Mouse (Mus musculus): ENCODE measurements at regions not wholly inside any gene's neighbourhood (a gene's known extent, or its start where the extent isn't known, plus 50 kb on each side); places are given as distances from the start of the nearest gene placed in this dataset.

DNA sequence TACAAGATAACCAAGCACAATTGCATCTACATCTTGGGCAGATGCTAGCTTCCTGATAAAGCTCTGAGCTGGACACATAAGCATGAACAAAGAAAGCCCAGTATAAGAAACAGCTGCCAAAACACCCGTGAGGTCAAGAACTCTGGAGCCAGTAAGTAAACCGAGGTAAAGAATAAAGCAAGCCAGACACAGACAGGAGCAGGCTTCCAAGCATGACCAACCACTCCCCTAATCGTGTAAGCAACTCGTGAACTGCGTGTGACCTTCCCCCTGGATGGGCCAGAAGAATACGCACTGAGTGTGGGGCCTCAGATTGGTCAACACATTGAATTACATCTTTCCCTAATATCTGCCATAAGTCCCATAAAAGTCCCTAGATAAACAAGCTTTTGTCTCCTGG lies 170.1 kb downstream of the Rchy1 start:
- no peak for TF ChIP-seq POLR2A (IDR thresholded peaks at IDR 0.05; ENCODE audit: insufficient read depth, low read length)
- no peak for TF ChIP-seq CTCF (IDR thresholded peaks at IDR 0.05; ENCODE audit: low read depth, low read length)
- TF ChIP-seq EP300 (IDR thresholded peaks at IDR 0.05; ENCODE audit: insufficient read depth, low read depth, low read length) = no peak

Data from ES-Bruce4 (cell line).